Comparison of ENCODE assay signal across 10 mouse cellular contexts in the genomic region with DNA sequence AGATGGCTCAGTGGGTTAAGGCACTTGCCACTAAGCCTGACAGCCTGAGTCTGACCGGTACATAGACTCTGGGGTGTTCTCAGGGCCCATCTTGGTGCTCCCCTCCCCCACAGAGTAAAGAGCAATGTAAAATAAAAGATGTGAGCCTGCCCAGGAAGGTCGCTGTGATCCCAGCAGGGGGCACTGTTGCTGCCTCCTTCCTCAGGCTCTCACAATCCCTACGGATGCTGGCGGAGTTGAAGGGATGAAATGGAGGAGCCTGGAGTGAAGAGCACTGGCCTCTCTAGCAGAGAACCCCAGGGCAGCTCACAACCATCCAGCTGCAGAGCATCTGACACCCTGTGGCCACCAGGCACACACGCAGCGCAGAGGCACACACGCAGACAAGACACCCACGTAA. TPM values are rescaled to one million over a fixed set of nuclear protein-coding genes. Genes with fewer than 3 reads are reported as not detected.
DNase-seq lines count a peak whose midpoint lies in the region; ATAC-seq and TF ChIP-seq lines count a peak whose summit lies in the region.
"Had no signal": no experiment of that assay in that cellular context is flagged by ENCODE, and none has a peak within 500 bp of the region (broad histone marks: within the 10 kb centered on the region; RNA-seq: fewer than 3 reads in every experiment).

No protein-coding gene starts in this region.

- no peaks in the 10 kb centered on the region for H3K27me3 ChIP-seq in kidney, embryonic 15.5 days
- no peaks in the 10 kb centered on the region for H3K27me3 ChIP-seq in kidney, postnatal 0 days (ENCODE audit: insufficient read depth, low read length)
- H3K27me3 ChIP-seq in neural tube, embryonic 11.5 days (ENCODE audit: control insufficient read depth, insufficient read depth, low read length): no peaks in the 10 kb centered on the region
- H3K27me3 ChIP-seq: embryonic facial prominence, embryonic 13.5 days; limb, embryonic 12.5 days had no signal

- H3K4me2 ChIP-seq in kidney, embryonic 15.5 days: no peak overlapping the region
- H3K4me2 ChIP-seq in kidney, postnatal 0 days (ENCODE audit: low read length): no peak overlapping the region
- H3K4me2 ChIP-seq in neural tube, embryonic 11.5 days (ENCODE audit: low read depth): no peak overlapping the region
- H3K4me2 ChIP-seq: embryonic facial prominence, embryonic 13.5 days; limb, embryonic 12.5 days had no signal

- peak; percentile 61 for TF ChIP-seq CTCF in kidney, postnatal 0 days (IDR thresholded peaks at IDR 0.05; ENCODE audit: low read depth)

- no peak overlapping the region for H3K27ac ChIP-seq in kidney, embryonic 15.5 days
- H3K27ac ChIP-seq in kidney, postnatal 0 days: no peak overlapping the region
- H3K27ac ChIP-seq in neural tube, embryonic 11.5 days (ENCODE audit: low read depth, low read length): no peak overlapping the region
- H3K27ac ChIP-seq: embryonic facial prominence, embryonic 13.5 days; limb, embryonic 12.5 days had no signal

- 41% methylated on average over 8 of the region's 8 CpGs for WGBS in kidney, embryonic 15.5 days
- 44% methylated on average over 8 of the region's 8 CpGs for WGBS in kidney, postnatal 0 days
- 34% methylated on average over 8 of the region's 8 CpGs for WGBS in neural tube, embryonic 11.5 days

- H3K9ac ChIP-seq in kidney, embryonic 15.5 days: no peak overlapping the region
- no peak overlapping the region for H3K9ac ChIP-seq in kidney, postnatal 0 days (ENCODE audit: low read depth, low read length)
- no peak overlapping the region for H3K9ac ChIP-seq in neural tube, embryonic 11.5 days (ENCODE audit: low read length)
- H3K9ac ChIP-seq: embryonic facial prominence, embryonic 13.5 days; limb, embryonic 12.5 days had no signal

- peaks cover 48% of the 10 kb centered on the region for H3K36me3 ChIP-seq in kidney, embryonic 15.5 days
- H3K36me3 ChIP-seq in kidney, postnatal 0 days (ENCODE audit: insufficient read depth, low read length): no peaks in the 10 kb centered on the region
- H3K36me3 ChIP-seq in neural tube, embryonic 11.5 days (ENCODE audit: control insufficient read depth, insufficient read depth, low read length): peaks cover 7% of the 10 kb centered on the region

- H3K4me1 ChIP-seq in kidney, embryonic 15.5 days: no peaks in the 10 kb centered on the region
- no peaks in the 10 kb centered on the region for H3K4me1 ChIP-seq in kidney, postnatal 0 days (replicated peaks; ENCODE audit: insufficient read depth, low read length)
- peaks cover 5% of the 10 kb centered on the region; the same call in 1 of the 2 replicates for H3K4me1 ChIP-seq in neural tube, embryonic 11.5 days (ENCODE audit: control insufficient read depth, insufficient read depth, low read length)
- H3K4me1 ChIP-seq: embryonic facial prominence, embryonic 13.5 days; limb, embryonic 12.5 days had no signal

- peak; percentile 28 for DNase-seq in kidney, adult 18-20 months
- DNase-seq in ES-CJ7 (ENCODE audit: low read depth, low spot score): peak; percentile 92
- DNase-seq in brain, adult 2 months (ENCODE audit: low read depth, low spot score): peak; percentile 63
- DNase-seq in kidney, postnatal 0 days (ENCODE audit: low spot score): peak; percentile 47
- peak; percentile 70 for DNase-seq in neural tube, embryonic 11.5 days (ENCODE audit: low spot score)
- no peak for DNase-seq in urinary bladder, postnatal 10 days (ENCODE audit: low spot score)
- DNase-seq in right cerebral cortex, adult 2 months (ENCODE audit: low spot score in 2 of 2): no peak

- no peak overlapping the region for H3K4me3 ChIP-seq in kidney, embryonic 15.5 days (replicated peaks)
- no peak overlapping the region for H3K4me3 ChIP-seq in kidney, postnatal 0 days (replicated peaks; ENCODE audit: low read depth, low read length)
- H3K4me3 ChIP-seq in neural tube, embryonic 11.5 days (ENCODE audit: low read depth, low read length): no peak overlapping the region
- H3K4me3 ChIP-seq: embryonic facial prominence, embryonic 13.5 days; limb, embryonic 12.5 days had no signal

- H3K9me3 ChIP-seq in kidney, embryonic 15.5 days (replicated peaks): no peaks in the 10 kb centered on the region
- no peaks in the 10 kb centered on the region for H3K9me3 ChIP-seq in kidney, postnatal 0 days (replicated peaks; ENCODE audit: low read length)
- no peaks in the 10 kb centered on the region for H3K9me3 ChIP-seq in neural tube, embryonic 11.5 days (ENCODE audit: control insufficient read depth, low read length)
- H3K9me3 ChIP-seq: embryonic facial prominence, embryonic 13.5 days; limb, embryonic 12.5 days had no signal

- ATAC-seq in kidney, embryonic 15.5 days (replicated peaks; ENCODE audit: low FRiP score): no peak; the same call in 1 of the 2 replicates
- no peak; the same call in 1 of the 2 replicates for ATAC-seq in kidney, postnatal 0 days (replicated peaks; ENCODE audit: low FRiP score, low read depth)
- no peak for ATAC-seq in neural tube, embryonic 11.5 days (ENCODE audit: insufficient read depth, low FRiP score, low TSS enrichment)

RNA-seq across cellular contexts. Expression of a gene that starts 19.9 kb away (rescaled TPM):
- polyA plus RNA-seq in kidney, embryonic 15.5 days (2015; fragmentation: Nextera tagmentation; extraction: Ambion mirVana): 4.9 and 5.9 TPM in 2 replicates
- polyA plus RNA-seq in kidney, postnatal 0 days (2015; fragmentation: Nextera tagmentation; extraction: Ambion mirVana): 3.4 and 3.6 TPM in 2 replicates
- polyA plus RNA-seq in neural tube, embryonic 11.5 days (2014; fragmentation: Nextera tagmentation; extraction: Ambion mirVana): 10.3 and 11.4 TPM in 2 replicates

RNA-seq across cellular contexts. Expression of a gene that starts 29.2 kb away (rescaled TPM):
- 435 and 459 TPM in 2 replicates for polyA plus RNA-seq in kidney, embryonic 15.5 days (2015; fragmentation: Nextera tagmentation; extraction: Ambion mirVana)
- polyA plus RNA-seq in kidney, postnatal 0 days (2015; fragmentation: Nextera tagmentation; extraction: Ambion mirVana): 327 and 365 TPM in 2 replicates
- 457 and 469 TPM in 2 replicates for polyA plus RNA-seq in neural tube, embryonic 11.5 days (2014; fragmentation: Nextera tagmentation; extraction: Ambion mirVana)

RNA-seq across cellular contexts. Expression of a gene that starts 53.7 kb away (rescaled TPM):
- polyA plus RNA-seq in kidney, embryonic 15.5 days (2015; fragmentation: Nextera tagmentation; extraction: Ambion mirVana): 3.2 and 3.4 TPM in 2 replicates
- 0.45 and 0.93 TPM in 2 replicates for polyA plus RNA-seq in kidney, postnatal 0 days (2015; fragmentation: Nextera tagmentation; extraction: Ambion mirVana)
- polyA plus RNA-seq in neural tube, embryonic 11.5 days (2014; fragmentation: Nextera tagmentation; extraction: Ambion mirVana): 1.4 TPM in 2 replicates

Comparison
In these comparisons a context has a peak if more than half of its experiments do, and no peak if none do; other contexts are left out.
1. DNase-seq: peak in kidney, adult 18-20 months (single experiment), ES-CJ7 (single experiment), brain, adult 2 months (single experiment), kidney, postnatal 0 days (single experiment) and neural tube, embryonic 11.5 days (single experiment); none in urinary bladder, postnatal 10 days (single experiment) and right cerebral cortex, adult 2 months (0 of 2).